25 mouse cellular contexts compared by ENCODE assay signal in the genomic region with DNA sequence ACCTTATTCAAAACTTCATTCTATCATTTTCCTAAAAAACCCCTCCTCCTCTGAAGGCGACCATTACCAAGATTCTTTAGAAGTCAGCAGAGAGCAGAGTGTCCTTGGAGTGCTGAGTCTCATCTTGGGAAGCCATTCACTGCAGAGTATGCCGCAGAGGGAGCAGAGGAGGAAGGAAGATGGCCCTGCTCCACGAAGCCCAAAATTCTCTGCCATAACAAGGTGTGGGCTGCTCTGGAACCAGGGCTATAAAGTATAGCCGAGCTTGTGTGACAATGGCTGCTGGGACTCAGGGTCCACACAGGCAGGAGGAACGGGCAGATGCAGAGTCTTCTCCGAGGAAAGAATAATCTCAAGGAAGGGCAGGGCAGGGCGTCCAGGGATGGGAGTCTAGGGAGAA.
DNase-seq lines count a peak whose midpoint lies in the region; ATAC-seq and TF ChIP-seq lines count a peak whose summit lies in the region.
"Had no signal": no experiment of that assay in that cellular context is flagged by ENCODE, and none has a peak within 500 bp of the region (broad histone marks: within the 10 kb centered on the region; RNA-seq: fewer than 3 reads in every experiment).

No protein-coding gene starts in this region.

- intact Hi-C loops in heart, postnatal 10 days (cut with DNase I), result loop anchor here (5.0 to 10.0 kb wide), 2 partner anchors 210 to 273 kb away; no protein-coding TSS in a partner anchor
- intact Hi-C loops in left cerebral cortex, adult 2 months (cut with DNase I), result loop anchor here (5.0 kb wide), 3 partner anchors 213 to 363 kb away; no protein-coding TSS in a partner anchor
- intact Hi-C loops in left cerebral cortex, postnatal 14 days (cut with DNase I), result loop anchor here (5.0 kb wide), 4 partner anchors 63 to 363 kb away; partner anchors contain the start of gene Rapgef2

- DNase-seq in forebrain, embryonic 14.5 days (ENCODE audit: low spot score), result no peak
- peak; percentile 71 for DNase-seq in heart, adult 11 months
- no peak for DNase-seq in heart, postnatal 10 days
- DNase-seq in left cerebral cortex, adult 2 months (ENCODE audit: extremely low spot score in 1 of 2, low spot score in 2 of 2), result no peak
- DNase-seq in left cerebral cortex, postnatal 14 days (ENCODE audit: low spot score in 2 of 2), result no peak
- no peak for DNase-seq in lung, adult 2 months
- DNase-seq: adrenal gland, postnatal 10 days; adrenal gland, postnatal 36 days; cerebellum, adult 18-20 months; cerebellum, adult 9-10 months; cerebellum, postnatal 14 days; gastrocnemius, postnatal 14 days; heart, adult 18-20 months; heart, postnatal 36 days; kidney, adult 11 months had no signal

- peak overlapping the region; percentile 26; the same call in 1 of the 2 replicates for H3K9ac ChIP-seq in forebrain, embryonic 14.5 days (ENCODE audit: low read length)
- H3K9ac ChIP-seq in forebrain, embryonic 13.5 days, result no peak overlapping the region
- H3K9ac ChIP-seq: embryonic facial prominence, embryonic 12.5 days; embryonic facial prominence, embryonic 15.5 days; hindbrain, embryonic 13.5 days; intestine, embryonic 15.5 days had no signal

- H3K4me3 ChIP-seq in forebrain, embryonic 14.5 days (ENCODE audit: low read depth, low read length), result no peak overlapping the region
- H3K4me3 ChIP-seq in forebrain, embryonic 13.5 days, result no peak overlapping the region
- H3K4me3 ChIP-seq in left cerebral cortex, adult 2 months, result peak overlapping the region; percentile 13; the same call in 1 of the 2 replicates
- H3K4me3 ChIP-seq in lung, adult 2 months (replicated peaks; ENCODE audit: extremely low read depth, low read depth, low read length), result no peak overlapping the region
- H3K4me3 ChIP-seq: embryonic facial prominence, embryonic 12.5 days; embryonic facial prominence, embryonic 15.5 days; hindbrain, embryonic 10.5 days; hindbrain, embryonic 13.5 days; intestine, embryonic 15.5 days had no signal

- H3K4me1 ChIP-seq in forebrain, embryonic 14.5 days (ENCODE audit: control insufficient read depth, insufficient read depth, low read length), result peaks cover 6% of the 10 kb centered on the region
- H3K4me1 ChIP-seq in forebrain, embryonic 13.5 days, result peaks cover 17% of the 10 kb centered on the region
- H3K4me1 ChIP-seq in lung, adult 2 months (ENCODE audit: control insufficient read depth, insufficient read depth, low read length), result peaks cover 18% of the 10 kb centered on the region

- TF ChIP-seq CTCF in left cerebral cortex, adult 2 months (IDR thresholded peaks at IDR 0.05), result no peak
- no peak for TF ChIP-seq CTCF in lung, adult 2 months (IDR thresholded peaks at IDR 0.05; ENCODE audit: insufficient read depth, low read length)

- H3K4me2 ChIP-seq in forebrain, embryonic 14.5 days (ENCODE audit: low read length), result no peak overlapping the region
- no peak overlapping the region for H3K4me2 ChIP-seq in forebrain, embryonic 13.5 days
- H3K4me2 ChIP-seq: embryonic facial prominence, embryonic 12.5 days; embryonic facial prominence, embryonic 15.5 days; heart, embryonic 11.5 days; hindbrain, embryonic 13.5 days; intestine, embryonic 15.5 days had no signal

- 79% methylated on average over 7 of the region's 7 CpGs for WGBS in forebrain, embryonic 14.5 days
- WGBS in forebrain, embryonic 13.5 days, result 87% methylated on average over 7 of the region's 7 CpGs
- WGBS in lung, adult 2 months, result 67% methylated on average over 7 of the region's 7 CpGs

- no peaks in the 10 kb centered on the region for H3K27me3 ChIP-seq in forebrain, embryonic 14.5 days (replicated peaks; ENCODE audit: control insufficient read depth, insufficient read depth, low read length)
- H3K27me3 ChIP-seq in forebrain, embryonic 13.5 days, result no peaks in the 10 kb centered on the region
- H3K27me3 ChIP-seq: embryonic facial prominence, embryonic 12.5 days; embryonic facial prominence, embryonic 15.5 days; hindbrain, embryonic 13.5 days; intestine, embryonic 15.5 days had no signal

- no peak for ATAC-seq in forebrain, embryonic 14.5 days
- ATAC-seq in forebrain, embryonic 13.5 days, result no peak
- ATAC-seq: activated CD4-positive, CD25-positive, alpha-beta regulatory T cell, adult 4 months; forebrain, embryonic 16.5 days; hindbrain, embryonic 16.5 days; intestine, embryonic 15.5 days had no signal

- H3K9me3 ChIP-seq in forebrain, embryonic 14.5 days (replicated peaks; ENCODE audit: control insufficient read depth, low read length), result no peaks in the 10 kb centered on the region
- H3K9me3 ChIP-seq in forebrain, embryonic 13.5 days (replicated peaks), result no peaks in the 10 kb centered on the region
- H3K9me3 ChIP-seq: embryonic facial prominence, embryonic 12.5 days; embryonic facial prominence, embryonic 15.5 days; hindbrain, embryonic 10.5 days; hindbrain, embryonic 13.5 days; intestine, embryonic 15.5 days had no signal

- no peak for TF ChIP-seq POLR2A in lung, adult 2 months (IDR thresholded peaks at IDR 0.05; ENCODE audit: borderline replicate concordance, extremely low read depth, low read depth, low read length)

- H3K36me3 ChIP-seq in forebrain, embryonic 14.5 days (ENCODE audit: control insufficient read depth, insufficient read depth, low read length), result no peaks in the 10 kb centered on the region
- no peaks in the 10 kb centered on the region for H3K36me3 ChIP-seq in forebrain, embryonic 13.5 days (ENCODE audit: poor library complexity, severe bottlenecking)
- H3K36me3 ChIP-seq: embryonic facial prominence, embryonic 12.5 days; embryonic facial prominence, embryonic 15.5 days; hindbrain, embryonic 10.5 days; hindbrain, embryonic 13.5 days; intestine, embryonic 15.5 days had no signal

- H3K27ac ChIP-seq in forebrain, embryonic 14.5 days (ENCODE audit: low read depth, low read length), result no peak overlapping the region
- H3K27ac ChIP-seq in forebrain, embryonic 13.5 days, result no peak overlapping the region
- H3K27ac ChIP-seq in left cerebral cortex, adult 2 months, result peak overlapping the region; percentile 59
- H3K27ac ChIP-seq: embryonic facial prominence, embryonic 12.5 days; embryonic facial prominence, embryonic 15.5 days; hindbrain, embryonic 10.5 days; hindbrain, embryonic 13.5 days; intestine, embryonic 15.5 days had no signal
